Mouse (Mus musculus) heart, postnatal 0 days (tissue): ENCODE measurements at regions not wholly inside any gene's neighbourhood (a gene's known extent, or its start where the extent isn't known, plus 50 kb on each side); places are given as distances from the start of the nearest gene placed in this dataset.

Experiments
- CTCF ChIP-seq: IDR thresholded peaks from 2 replicates; pipeline ENCODE4 v1.5.1; 2016; ENCODE audit warnings: antibody characterized with exemption, control low read depth, low read depth
- EP300 ChIP-seq: IDR thresholded peaks from 2 replicates; pipeline ENCODE4 v1.6.1; 2016; ENCODE audit warnings: antibody characterized with exemption, low read depth

DNA sequence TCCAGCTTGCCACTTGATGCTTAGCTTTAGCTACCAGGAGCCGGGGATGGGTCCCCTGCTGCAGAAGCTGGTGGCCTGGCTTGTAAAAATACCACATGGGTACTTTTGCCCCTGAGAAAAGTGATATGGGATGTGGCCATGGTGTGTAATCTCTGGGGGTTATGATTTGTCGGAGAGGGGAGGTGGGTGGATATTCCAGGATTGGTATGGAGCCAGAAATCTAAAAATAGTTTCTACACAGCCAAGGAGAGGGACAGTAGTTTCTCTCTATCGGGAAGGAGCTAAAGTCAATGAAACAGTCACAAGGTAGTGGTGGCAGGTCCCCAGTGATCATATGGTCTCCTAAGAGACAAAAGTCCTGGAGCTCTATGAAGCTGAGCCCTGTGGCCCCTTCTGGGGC lies 119.6 kb downstream of the Katnal1 start:
- TF ChIP-seq CTCF (no peak), EP300 (no peak)
